Mouse (Mus musculus) hindlimb bud, embryonic 11.5 days (tissue): Measurements from ENCODE around the gene Tbc1d22b.
"Not testable (repeated sequence)": the region's sequence is repeated elsewhere in the genome, so short reads cannot be mapped to it uniquely, and the experiment has no call there.

Source experiments
- DNase-seq: peaks from one replicate; pipeline ENCODE4 v3.0.0-alpha.2; 2012; ENCODE audit warnings: low read depth, low spot score; ENCODE audit errors: extremely low spot score

Gene Tbc1d22b

DNA sequence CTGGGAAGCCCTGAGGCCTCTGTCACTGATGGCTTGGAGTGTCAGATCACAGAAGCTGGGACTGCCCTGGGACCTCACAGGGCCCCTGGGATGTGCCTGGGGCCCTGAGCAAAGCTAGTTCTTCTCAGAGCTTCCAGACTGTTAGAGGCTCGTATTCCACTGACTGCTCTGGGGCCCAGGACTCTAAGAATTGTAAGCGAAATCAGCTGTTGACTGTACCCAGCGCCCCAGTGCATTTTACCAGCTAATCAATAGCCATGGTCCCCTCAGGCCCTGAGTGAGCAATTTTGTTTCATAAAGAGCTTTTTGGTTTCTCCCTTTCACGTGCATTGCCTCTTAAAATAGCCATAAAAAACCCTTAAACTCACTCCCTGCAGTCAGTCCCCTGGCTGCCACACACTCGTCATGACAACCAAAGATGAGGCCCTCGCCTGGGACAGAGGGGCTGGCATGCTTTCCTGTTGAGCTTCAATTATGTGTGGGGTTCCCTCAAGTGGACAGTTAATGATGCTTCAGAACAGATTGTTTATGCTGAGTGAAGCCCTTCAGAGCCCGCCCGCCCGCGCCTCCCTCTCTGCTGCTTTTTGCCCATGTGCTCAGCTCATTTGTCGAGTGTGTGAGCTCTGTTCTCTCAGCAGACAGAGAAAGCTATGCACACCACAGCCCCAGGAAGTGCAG lies 39.8 kb downstream of the Tbc1d22b start:
- no peak for DNase-seq

DNA sequence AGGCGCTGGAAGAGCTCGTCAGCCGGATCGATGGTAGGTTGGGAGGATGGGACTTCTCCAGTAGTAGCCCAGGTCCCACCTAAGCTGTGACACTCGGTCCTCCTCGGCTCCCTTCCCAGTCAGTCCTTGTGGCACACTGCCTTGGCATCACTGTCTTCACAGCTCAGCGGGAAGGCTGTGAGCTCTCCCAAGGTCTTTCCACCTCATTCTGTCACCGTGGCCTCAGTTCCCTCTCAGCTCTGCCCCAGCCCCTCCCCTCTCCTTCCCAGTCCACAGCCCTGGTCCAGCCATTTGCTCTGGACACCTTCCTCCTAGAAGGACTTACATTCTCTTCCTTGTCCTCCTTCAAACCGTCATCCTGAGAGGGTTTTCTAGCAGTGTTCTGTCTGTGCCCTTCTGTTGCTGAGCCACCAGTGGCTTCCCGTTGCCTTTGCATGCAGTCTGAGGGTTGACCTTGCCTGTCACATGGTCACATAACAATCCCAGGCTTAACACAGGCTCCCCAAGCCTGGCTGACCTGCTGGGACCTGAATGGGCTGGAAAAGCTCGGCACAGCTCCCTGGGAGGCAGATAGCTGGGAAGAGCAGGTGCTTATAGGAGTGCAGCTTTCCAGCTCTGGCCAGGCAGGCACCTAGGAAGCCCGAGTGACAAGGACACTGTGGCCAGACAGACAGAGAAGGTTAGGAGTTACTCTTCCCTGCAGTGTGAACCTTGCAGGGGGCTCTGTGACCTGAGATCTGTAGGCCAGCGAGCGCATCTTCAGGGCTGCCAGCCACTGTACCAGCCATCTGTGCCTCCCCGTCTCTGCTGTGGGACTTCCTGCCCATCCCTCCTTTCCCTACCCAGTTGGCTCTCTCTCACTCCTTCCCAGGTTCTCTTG lies 46.5 kb downstream of the Tbc1d22b start:
- DNase-seq = no peak

DNA sequence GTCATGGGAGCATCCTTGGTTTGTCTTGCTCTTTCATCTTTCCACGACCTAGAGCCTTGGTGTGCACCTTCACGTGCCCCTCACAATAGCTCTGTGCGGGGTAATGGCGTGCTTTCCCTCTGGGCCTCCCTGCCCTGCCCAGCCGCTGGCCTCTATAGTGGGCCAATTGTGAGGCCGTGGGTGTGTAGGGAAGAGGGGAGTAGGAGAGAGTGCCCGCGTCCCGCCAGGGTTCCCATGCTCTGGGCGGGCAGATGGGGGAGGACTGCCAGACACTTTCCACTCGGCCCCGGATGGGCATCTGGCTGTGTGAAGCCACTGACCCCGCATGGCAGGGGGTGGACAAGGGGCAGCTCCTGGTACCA lies 47.2 kb downstream of the Tbc1d22b start:
- no peak for DNase-seq

DNA sequence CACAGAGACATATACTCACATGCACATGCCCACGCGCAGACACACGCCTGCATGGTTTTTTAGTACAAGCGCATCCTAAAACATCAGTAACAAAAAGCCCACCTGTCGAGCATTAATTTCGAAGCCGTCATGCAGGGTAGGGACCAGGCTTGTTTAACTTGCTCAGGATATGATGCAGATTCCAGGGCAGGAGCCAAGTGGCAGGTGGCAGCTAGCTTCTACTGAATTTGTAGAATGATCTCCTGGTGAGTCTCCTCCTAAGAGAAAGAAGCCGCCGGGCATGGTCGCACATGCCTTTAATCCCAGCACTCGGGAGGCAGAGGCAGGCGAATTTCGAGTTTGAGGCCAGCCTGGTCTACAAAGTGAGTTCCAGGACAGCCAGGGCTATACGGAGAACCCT lies 49.5 kb downstream of the Tbc1d22b start:
- DNase-seq = no peak

DNA sequence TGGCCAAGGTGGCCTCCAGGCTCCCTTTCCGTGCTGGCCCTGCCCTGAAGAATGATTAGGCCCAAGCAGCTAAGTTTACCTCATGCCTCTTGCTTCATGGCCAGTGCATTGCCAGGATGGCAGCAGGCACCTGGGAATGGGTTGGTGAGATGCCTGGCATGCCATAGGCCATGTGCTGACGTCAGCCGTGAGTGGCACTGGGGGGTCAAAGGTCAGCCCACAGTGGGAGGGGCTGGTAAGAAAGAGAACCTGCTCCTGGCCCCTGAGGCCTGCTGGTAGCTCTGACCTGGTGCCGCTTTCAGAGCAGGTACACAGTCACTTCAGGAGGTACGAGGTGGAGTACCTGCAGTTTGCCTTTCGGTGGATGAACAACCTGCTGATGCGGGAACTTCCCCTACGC lies 50.0 kb downstream of the Tbc1d22b start:
- no peak for DNase-seq

DNA sequence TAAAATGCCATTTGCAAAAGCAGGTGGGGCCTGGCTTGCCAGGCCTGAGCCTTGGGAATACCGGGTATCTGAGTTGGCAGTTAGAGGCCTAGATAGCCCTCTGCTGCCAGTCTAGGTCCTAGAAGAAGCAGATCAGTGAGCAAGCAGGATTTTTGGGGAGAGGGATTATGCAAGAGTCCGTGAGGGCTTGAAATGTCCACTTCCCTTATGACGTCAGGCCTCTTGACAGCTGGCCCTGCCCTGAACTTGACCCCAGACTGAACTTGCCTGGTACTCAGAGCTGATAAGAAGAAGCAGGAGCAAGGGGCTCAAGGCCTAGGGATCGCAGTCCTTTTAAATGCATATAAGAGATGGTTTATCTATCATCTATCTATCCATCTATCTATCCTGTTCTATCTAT lies 51.8 kb downstream of the Tbc1d22b start:
- DNase-seq = no peak

DNA sequence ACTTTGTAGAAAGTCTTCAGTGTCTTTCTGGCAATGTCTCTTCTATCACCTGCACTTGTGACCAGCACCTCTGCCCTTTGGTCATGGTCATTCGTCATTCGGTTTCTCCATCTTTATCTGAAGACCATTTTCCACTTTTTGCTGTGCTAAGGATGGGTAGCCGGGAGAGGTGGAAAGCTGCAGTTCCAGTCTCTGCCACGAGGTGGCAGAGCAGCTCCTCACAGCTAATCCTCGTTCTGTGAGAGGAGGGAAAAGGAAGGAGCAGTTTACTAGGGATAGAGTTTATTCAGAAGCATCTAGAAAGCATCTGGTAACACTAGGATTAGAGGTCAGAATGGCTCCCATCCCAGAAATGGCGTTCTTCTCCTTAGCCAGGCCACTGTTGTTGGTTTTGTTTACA lies 53.7 kb downstream of the Tbc1d22b start:
- peak; percentile 77 for DNase-seq

DNA sequence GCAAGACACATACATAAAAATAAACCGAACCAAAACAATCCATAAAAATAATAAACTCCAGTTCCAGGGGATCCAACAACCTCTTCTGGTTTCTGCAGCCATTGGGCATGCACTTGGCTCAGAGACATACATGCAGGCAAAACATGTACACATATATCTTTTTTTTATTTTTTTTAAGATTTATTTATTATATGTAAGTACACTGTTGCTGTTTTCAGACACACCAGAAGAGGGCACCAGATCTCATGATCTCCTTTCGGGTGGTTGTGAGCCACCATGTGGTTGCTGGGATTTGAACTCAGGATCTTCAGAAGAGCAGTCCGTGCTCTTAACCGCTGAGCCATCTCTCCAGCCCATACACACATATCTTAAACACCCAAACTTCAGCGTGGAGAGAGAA lies 63.9 kb downstream of the Tbc1d22b start:
- DNase-seq = not testable (repeated sequence)

DNA sequence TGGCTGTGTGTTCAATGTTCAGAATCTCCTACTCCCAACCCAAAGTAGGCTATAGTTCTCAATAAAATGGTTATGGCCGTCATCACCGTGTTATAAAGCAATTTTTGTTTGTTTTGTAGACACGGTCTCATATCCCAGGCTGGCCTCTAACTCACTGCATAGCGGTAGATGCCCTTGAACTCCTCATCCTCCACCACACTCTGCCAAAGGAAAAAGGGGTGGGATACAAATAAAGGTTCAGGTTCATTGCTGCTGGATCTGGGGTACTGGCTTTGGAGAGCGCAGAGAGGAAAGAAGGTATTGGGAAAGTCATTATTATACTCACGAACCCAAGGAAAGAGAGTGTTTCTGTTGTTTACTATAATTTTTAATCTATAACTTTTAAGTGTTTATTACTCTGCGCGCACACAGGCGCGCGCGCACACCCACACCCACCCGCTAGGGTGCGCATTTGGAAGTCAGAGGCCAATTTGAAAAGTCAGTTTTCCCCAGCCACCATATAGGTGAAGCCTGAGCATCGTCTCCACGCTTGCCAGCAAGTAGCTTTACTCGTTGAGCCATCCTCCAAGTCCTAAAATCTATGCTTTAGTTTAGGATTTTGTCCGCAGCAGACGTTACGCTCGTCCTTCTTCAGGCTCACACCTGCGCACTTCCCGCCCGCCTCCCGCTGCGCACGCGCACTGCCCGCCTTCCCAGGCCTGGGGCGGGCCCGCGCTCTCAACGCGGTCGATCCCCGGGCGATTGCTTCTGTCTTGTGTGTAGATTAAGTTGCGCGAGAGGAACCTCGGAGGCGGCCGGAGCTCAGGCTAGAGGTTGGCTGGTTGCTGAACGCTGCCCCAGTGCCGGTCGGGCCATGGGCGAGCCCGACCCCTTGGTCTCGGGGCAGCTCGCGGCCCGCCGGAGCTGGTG lies 64.8 kb downstream of the Tbc1d22b start, which contains the start of the genes Rnf8 and Gm28043:
Rnf8 (plus strand) TSS at position 676 of the 909 bp plus-strand sequence.
Gm28043 (plus strand) TSS at position 762 of the 909 bp plus-strand sequence.
- DNase-seq = peak; percentile 92

DNA sequence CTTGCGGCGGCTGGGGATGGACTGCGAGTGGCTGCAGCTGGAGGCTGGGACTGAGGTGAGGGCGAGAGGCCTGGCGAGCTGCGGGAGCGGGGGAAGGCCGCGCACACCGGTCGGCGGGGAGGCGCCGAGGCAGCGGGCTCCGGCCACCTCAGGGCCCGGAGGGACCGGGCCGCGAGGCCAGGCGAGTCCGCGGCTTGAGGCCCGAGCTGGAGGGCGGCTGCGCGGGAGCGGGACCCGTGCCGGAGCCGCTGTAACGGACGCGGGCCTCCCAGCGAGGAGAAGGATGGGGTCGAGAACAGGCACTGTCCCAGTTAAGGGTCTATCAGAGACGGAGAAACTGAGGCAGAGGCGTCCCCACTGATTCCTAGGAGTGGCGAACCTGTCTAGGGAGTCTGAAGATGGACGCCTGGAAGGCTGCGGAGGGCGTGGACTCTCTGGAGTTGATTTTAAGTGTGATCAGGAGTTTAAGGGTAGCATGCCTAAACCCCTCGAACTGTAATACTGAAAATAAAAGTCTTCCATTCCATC lies 65.5 kb downstream of the Tbc1d22b start:
- DNase-seq = no peak

DNA sequence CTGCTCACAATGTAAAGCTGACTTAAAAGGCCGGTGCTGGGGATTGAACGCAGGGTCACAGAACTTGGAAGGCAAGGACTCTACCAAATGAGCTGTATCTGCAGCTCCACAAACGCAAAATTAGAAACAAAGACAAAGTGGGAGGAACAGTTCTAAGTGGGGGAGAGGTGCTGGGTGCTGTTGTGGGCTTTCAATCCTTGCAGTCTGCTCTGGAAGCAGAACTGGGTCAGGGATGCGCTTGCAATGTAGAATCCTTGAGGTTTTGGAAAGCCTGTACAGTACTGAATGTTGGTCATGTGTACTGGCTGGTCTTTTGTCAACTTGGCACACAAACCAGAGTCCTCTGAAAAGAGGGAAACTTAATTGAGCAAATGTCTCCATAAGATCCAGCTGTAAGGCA lies 66.0 kb downstream of the Tbc1d22b start:
- no peak for DNase-seq

DNA sequence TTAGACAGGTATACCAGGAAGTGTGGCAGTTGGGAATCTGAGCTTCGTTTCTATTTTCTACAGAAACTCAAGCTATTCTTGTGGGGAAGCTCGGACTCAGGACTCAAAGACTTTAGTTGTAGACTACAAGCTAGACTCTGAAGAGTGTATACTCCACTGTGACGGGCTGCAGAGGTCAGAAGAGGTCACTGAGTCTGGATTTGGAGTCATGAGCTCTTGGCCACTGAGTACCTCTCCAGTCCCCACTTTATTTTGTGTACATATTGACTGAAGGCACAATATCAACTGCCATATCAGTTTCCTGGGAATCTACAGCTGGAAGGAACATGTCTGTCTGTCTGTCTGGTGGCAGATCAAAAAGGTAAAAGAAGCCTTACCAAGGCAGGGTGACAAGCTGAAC lies 69.6 kb downstream of the Tbc1d22b start:
- no peak for DNase-seq

DNA sequence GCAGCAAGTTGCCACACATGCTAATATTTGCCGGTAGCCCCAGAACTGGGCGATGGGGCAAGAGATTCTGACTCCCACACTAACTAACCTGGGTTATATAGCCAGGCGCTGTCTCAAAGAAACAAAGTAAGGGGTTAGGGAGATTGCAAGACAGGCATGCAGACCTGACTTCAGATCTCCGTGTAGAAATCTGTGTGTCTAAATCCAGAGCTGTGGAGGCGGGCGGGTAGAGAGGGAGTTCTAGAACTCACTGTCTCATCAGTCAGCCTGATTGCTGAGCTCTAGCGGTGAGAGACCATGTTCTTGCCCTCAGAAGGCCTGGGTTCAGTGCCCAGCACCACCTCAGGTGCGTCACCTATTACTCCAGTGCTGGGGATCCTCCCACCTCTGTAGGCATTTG lies 73.9 kb downstream of the Tbc1d22b start:
- no peak for DNase-seq

DNA sequence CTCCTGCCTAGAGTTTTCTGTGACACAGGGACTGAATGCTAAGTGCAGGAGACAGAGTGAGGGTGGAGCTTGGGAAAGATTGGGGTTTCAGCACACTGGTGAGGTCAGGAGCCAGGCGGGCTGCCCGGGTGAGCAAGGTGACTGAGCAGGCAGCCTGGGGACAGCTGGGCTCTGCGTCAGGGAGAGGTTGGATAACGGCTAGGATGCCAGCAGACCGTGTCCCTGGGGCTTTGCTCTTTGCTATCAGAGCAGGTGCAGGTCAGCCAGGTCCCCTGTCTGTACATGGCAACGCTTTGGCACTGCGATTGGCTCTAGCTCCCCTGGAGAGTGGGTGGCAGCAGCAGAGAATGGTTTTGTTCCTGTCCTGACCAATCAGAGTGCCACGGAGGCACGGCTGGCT lies 77.7 kb downstream of the Tbc1d22b start:
- no peak for DNase-seq

DNA sequence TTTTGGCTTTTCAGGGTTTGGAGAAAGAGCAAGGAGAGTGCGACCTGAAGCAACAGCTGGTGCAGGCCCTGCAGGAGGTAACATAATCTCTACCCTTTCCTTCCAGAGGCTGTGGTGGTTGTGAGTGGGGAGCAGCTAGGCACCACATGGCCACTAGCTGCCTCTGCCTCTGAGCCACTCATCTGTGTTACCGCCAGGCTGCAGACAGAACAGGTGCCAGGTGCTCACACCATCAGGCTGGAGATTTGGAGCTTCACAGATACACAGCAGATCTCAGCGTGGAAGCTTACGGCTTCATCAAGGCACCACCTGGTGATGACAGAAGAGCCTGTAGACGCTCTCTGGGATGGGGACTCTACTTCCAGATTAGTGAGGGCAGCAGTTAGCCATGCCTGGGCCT lies 79.4 kb downstream of the Tbc1d22b start:
- DNase-seq = no peak

DNA sequence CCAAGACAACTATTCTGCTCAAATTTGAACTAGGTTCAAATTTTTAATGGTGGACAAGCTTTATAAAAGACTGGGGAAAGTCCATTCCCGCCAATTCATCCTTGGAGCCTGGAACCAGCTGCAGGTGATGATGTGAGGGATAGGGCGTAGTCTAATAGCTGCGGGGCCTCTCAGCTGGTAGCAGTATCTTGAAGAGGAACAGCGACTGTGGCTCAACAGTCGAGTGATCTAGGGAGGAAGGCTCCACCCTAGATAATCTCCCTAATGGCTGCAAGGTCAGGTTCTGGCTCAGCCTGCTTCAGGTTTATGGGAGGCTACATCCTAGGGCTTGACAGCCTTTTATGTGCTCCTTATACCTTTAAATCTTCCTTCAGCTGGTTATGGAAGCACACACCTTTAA lies 80.0 kb downstream of the Tbc1d22b start:
- DNase-seq = no peak

DNA sequence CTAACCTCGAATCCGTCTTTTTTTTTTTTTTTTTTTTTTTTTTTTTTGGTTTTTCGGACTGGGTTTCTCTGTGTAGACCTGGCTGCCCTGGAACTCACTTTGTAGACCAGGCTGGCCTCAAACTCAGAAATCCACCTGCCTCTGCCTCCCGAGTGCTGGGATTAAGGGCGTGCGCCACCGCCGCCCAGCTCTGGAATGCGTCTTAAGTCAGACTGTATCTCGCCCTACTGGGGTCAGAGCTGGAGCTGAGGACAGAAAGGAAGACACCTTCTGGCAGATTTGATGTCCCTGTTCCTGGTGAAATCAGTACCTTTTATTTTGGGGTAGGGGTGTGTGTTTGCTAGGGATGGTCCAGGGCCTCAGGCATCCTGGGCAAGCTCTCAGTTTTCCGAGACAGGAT lies 82.7 kb downstream of the Tbc1d22b start:
- DNase-seq = no peak

DNA sequence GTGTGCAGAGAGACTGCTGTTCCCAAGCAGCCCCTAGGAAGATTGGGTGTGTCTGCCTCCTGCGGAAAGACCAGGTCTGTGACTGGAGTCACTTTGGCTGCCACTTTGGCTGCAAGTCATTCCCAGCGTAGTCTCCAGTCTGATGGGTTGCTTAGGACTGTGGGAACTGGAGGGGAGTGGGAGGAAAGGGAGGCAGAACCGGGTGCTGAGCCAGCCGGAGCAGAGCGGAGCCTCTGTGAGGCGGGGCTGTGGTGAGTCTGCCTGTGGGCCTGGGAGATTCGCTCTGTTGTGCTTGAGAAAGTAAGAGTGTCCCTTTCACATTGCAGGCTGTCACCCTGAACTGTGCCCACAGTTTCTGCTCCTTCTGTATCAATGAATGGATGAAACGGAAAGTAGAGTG lies 85.9 kb downstream of the Tbc1d22b start:
- no peak for DNase-seq

DNA sequence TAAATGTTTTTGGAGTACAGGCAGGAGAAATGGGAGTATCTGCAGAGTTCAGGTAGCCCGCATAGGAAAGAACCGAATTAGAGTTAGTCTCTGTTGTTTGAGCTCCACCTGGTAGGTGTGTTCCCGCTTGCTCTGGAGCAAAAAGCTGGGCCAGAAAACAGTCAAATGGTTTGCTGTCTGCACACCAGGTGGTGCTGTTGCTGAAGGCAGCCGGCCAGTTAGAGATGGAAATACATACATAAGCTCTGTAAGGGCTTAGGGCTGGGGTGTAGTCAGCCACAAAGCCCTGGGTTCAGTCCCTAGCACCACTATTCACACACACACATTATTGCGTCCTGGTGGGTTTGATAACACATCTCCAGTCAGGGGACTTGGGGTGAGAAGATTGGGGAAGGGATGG lies 86.5 kb downstream of the Tbc1d22b start:
- no peak for DNase-seq

DNA sequence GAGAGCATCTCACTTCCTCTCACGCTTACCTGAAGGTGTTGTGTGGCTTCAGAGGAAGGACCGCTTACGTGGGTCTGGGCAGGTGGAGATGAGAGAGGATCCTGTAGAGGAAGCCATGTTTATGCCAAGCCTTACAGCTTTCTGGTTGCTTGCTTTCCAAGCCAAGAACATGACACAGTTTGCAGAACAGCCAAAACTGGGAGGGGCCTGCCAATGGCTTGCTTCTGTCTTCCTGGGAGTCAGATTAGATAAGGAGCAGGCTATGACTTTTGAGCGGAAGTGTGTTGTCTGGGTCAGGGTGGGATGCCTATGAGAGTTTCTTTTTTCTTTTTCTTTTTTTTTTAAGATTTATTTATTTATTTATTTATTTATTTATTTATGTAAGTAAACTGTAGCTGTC lies 87.8 kb downstream of the Tbc1d22b start:
- DNase-seq = no peak

DNA sequence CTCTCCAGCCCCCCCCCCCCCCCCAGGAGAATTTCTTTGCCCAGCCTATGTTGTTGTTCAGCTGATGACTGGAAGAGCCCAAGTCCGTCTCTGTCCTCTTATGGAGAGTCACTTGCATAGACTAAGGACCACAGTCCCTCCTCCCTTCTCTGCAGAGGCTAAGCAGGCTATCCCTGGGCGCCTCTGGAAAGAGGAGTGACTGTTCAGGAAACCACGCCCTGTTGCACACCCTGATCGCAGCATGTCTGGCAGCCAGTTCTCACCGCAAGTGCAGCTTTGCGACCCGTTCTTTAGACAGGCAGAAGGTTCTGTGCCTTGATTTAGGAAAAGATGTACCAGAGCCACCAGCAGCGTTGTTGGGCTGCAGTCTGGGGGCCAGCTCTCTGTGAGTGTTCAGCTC lies 88.3 kb downstream of the Tbc1d22b start:
- DNase-seq = no peak
